Mouse (Mus musculus) olfactory bulb, adult 2 months (tissue): ENCODE measurements at regions not wholly inside any gene's neighbourhood (a gene's known extent, or its start where the extent isn't known, plus 50 kb on each side); places are given as distances from the start of the nearest gene placed in this dataset.

Experiments
- CTCF ChIP-seq: fragments of 200-500 bp; IDR thresholded peaks from 2 replicates; pipeline ENCODE4 v1.5.1; 2012; ENCODE audit warnings: low read depth, mild to moderate bottlenecking, low read length, moderate library complexity; ENCODE audit not compliant: insufficient read depth
- POLR2A ChIP-seq: fragments of 200-500 bp; IDR thresholded peaks from 2 replicates; pipeline ENCODE4 v1.6.1; 2012; ENCODE audit warnings: mild to moderate bottlenecking, low read depth, low read length, moderate library complexity; ENCODE audit not compliant: insufficient read depth

DNA sequence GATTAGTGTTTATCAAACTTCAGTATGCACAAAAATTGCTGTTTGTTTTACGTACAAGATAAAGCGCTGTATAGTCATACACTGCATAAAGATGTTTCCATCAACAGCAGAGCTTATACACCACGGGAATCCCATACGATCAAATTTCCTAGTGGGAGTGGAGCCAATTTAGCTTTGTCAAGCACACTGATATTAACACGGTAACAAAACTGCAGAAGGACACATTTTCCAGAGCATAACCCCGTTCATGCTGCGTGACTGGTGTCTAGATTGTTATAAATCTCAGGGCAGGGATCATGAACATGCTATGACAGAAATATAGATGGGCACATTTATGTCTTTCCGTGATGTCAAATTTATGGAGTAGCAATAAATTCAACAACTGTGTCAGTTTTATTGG, 302.6 kb upstream of the C030005K15Rik start:
- TF ChIP-seq CTCF (no peak), POLR2A (no peak)
